Mouse (Mus musculus): ENCODE data around the gene Spata7.

DNA sequence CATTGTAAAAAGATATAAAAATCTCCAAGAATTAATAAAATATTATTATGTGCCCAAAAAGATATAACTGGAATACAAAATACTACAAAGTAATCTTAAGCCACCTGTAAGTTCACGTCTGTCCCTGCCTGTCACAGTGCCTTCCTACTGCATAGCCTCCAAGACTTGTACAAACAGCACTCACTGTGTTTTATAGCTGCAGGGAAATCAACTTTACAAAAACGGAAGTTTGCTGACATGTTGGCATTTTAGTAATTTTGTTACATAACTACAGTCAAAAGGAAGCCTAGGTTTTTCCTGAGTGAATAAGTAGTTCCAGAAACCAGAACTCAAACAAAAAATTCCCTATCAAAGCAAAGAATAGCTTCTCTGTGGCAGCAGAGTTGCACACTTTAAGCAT lies 75.6 kb downstream of the Spata7 start:
- TF ChIP-seq CTCF (IDR thresholded peaks at IDR 0.05; ENCODE audit: extremely low read depth, insufficient read depth, insufficient read length, insufficient replicate concordance) (no peak), POLR2A (IDR thresholded peaks at IDR 0.05; ENCODE audit: low read depth, low read length) (no peak)
